Mouse (Mus musculus) hindbrain, embryonic 15.5 days (tissue): Measurements from ENCODE around the gene Wee2. TPM values are rescaled to one million over a fixed set of nuclear protein-coding genes. Genes with fewer than 3 reads are reported as not detected.

Experiments used
- ATAC-seq: fragments of 200-750 bp; cut with Nextera tagmentation; 2 replicates; pipeline ENCODE4 v1.8.0; 2017; ENCODE audit warnings: low read depth, moderate number of reproducible peaks, moderate TSS enrichment; ENCODE audit not compliant: low FRiP score
- H3K27ac ChIP-seq: fragments of 300-500 bp; sonication (generic); replicated peaks from 2 replicates; pipeline ENCODE4 v1.5.1; 2015; ENCODE audit warnings: mild to moderate bottlenecking, inconsistent platforms
- H3K27me3 ChIP-seq: fragments of 300-500 bp; sonication (generic); 2 replicates; pipeline ENCODE4 v1.6.1; 2015; ENCODE audit warnings: control low read depth, inconsistent platforms
- H3K36me3 ChIP-seq: fragments of 300-500 bp; sonication (generic); 2 replicates; pipeline ENCODE4 v1.6.1; 2015; ENCODE audit warnings: control low read depth, inconsistent platforms
- H3K4me1 ChIP-seq: fragments of 300-500 bp; sonication (generic); replicated peaks from 2 replicates; pipeline ENCODE4 v1.6.1; 2015; ENCODE audit warnings: control low read depth, inconsistent platforms
- H3K4me2 ChIP-seq: fragments of 300-500 bp; sonication (generic); 2 replicates; pipeline ENCODE4 v1.6.1; 2015; ENCODE audit warnings: moderate library complexity, mild to moderate bottlenecking, inconsistent platforms
- H3K4me3 ChIP-seq: fragments of 300-500 bp; sonication (generic); 2 replicates; pipeline ENCODE4 v1.5.1; 2015; ENCODE audit warnings: mild to moderate bottlenecking, inconsistent platforms
- H3K9ac ChIP-seq: fragments of 300-500 bp; sonication (generic); 2 replicates; pipeline ENCODE4 v1.6.1; 2015; ENCODE audit warnings: inconsistent platforms
- H3K9me3 ChIP-seq: fragments of 300-500 bp; sonication (generic); 2 replicates; pipeline ENCODE4 v1.6.1; 2016; ENCODE audit warnings: control low read depth, inconsistent platforms
- WGBS: fragments of 180-500 bp; shearing (Covaris S2); methylation state at CpG from one replicate; pipeline ENCODE4 v1.1.7; 2015; 5-methylcytosine and 5-hydroxymethylcytosine counted together
- polyA plus RNA-seq: library from polyadenylated mRNA; unstranded; fragments of >200 nt; fragmentation: Nextera tagmentation; extraction: Ambion mirVana; gene quantifications from 2 replicates; pipeline ENCODE4 v1.2.1, GENCODE M21; 2015

Gene Wee2
- polyA plus RNA-seq, 1 experiment from 2014 or later: 0.18 TPM

GRCm38 (mm10) chr6:40490933-40491332 is 52.0 kb downstream of the Wee2 start, which contains the start of gene Tas2r137:
TSS of gene Tas2r137 (plus strand) at chr6:40491233.
- Histone ChIP-seq H3K36me3 (no peaks in the 10 kb centered on the region), H3K4me1 (no peaks in the 10 kb centered on the region), H3K27me3 (no peaks in the 10 kb centered on the region), H3K27ac (no peak within 1 kb of the TSS), H3K9me3 (no peaks in the 10 kb centered on the region), H3K4me2 (no peak within 1 kb of the TSS), H3K9ac (no peak within 1 kb of the TSS), H3K4me3 (no peak within 1 kb of the TSS)
- no peak for ATAC-seq

GRCm38 (mm10) chr6:40493229-40493628 is 54.3 kb downstream of the Wee2 start, which contains the start of gene Tas2r108:
TSS of gene Tas2r108 (plus strand) at chr6:40493529.
- Histone ChIP-seq H3K27me3 (no peaks in the 10 kb centered on the region), H3K9ac (no peak within 1 kb of the TSS), H3K27ac (no peak within 1 kb of the TSS), H3K36me3 (no peaks in the 10 kb centered on the region), H3K4me2 (no peak within 1 kb of the TSS), H3K9me3 (no peaks in the 10 kb centered on the region), H3K4me1 (no peaks in the 10 kb centered on the region), H3K4me3 (no peak within 1 kb of the TSS)
- 93% methylated on average over 3 of the region's 3 CpGs for WGBS
- no peak for ATAC-seq

Other genes with a start within 250 kb of the Wee2 start
- 57.2 and 57.3 TPM in 2 replicates for gene Agk, start 113.9 kb upstream of the Wee2 start, polyA plus RNA-seq
- 15.9 and 16.9 TPM in 2 replicates for gene E330009J07Rik, start 3.0 kb upstream of the Wee2 start, polyA plus RNA-seq
- gene Ssbp1, start 32.3 kb downstream of the Wee2 start, polyA plus RNA-seq: 96.6 and 103 TPM in 2 replicates
- gene Tas2r137, start 52.1 kb downstream of the Wee2 start, polyA plus RNA-seq: not detected in 2 replicates
- 0.14 TPM in 1 of 2 replicates, not detected in the other for gene Tas2r108, start 54.4 kb downstream of the Wee2 start, polyA plus RNA-seq
- not detected in 2 replicates for gene Prss37, start 80.4 kb downstream of the Wee2 start, polyA plus RNA-seq
- gene Olfr461, start 116.0 kb downstream of the Wee2 start, polyA plus RNA-seq: 0.10 and 0.21 TPM in 2 replicates
- not detected in 2 replicates for gene Olfr460, start 130.4 kb downstream of the Wee2 start, polyA plus RNA-seq
- 0.27 and 0.59 TPM in 2 replicates for gene Clec5a, start 146.7 kb downstream of the Wee2 start, polyA plus RNA-seq
- not detected in 2 replicates for gene Tas2r138, start 174.2 kb downstream of the Wee2 start, polyA plus RNA-seq
- gene Mgam, start 189.7 kb downstream of the Wee2 start, polyA plus RNA-seq: 0.13 and 0.16 TPM in 2 replicates